Mouse (Mus musculus) gastrocnemius, postnatal 25 days (tissue): ENCODE measurements around the gene Cdh4. TPM values are rescaled to one million over a fixed set of nuclear protein-coding genes. Genes with fewer than 3 reads are reported as not detected.

Source experiments
- DNase-seq: peaks from one replicate; pipeline ENCODE4 v3.0.0; 2022
- total RNA-seq, 2 experiments: library from RNA; stranded (reverse); gene quantifications; 1 replicate in 1 of 2; 2 replicates in 1 of 2; pipeline ENCODE4 v1.2.3; 2021

Cdh4 gene
- total RNA-seq, 2 experiments from 2014 or later, result 6.7 to 9.6 TPM

- DNase-seq, result no peak
Observed at GRCm38 (mm10) chr2:179598886-179599285, 156.7 kb downstream of the Cdh4 start.

DNA sequence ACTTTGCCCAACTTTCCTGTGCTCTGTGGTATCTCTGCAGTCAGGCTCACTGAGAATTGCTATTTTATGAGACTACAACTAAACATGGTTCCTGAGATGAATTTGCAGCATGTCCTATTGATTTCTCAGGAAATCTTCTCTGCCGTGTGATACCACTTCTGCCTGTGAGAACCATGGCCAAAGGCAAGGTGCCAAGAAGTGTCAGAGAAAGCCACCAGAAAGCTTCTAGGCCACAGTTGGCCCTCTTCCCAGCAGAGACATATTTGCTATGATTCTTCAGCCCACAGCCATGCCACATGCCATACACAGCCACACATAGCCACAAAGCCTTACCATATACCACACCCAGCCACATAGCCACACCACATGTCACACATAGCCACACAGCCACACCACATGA is 157.7 kb downstream of the Cdh4 start:
- no peak for DNase-seq

GRCm38 (mm10) chr2:179600347-179600746 is 158.1 kb downstream of the Cdh4 start:
- DNase-seq, result no peak

DNA sequence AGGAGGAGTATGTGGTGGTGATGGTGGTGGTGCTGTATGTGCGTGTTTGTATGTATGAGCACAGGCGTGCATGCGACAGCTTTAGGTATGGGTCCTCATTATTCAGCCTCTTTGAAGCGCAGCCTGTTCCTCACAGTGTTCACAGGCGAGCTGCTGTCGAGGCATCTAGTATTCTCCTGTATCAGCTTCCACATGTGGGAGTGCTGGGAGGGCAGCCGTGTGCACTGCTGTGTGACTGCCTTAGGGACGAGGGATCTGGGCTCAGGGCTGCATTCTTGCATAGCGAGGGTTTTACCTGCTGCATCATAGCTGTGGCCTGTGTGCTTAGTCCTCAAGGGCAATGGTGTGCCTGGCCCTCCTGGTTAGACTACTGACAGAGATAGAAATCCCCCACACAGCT is 158.9 kb downstream of the Cdh4 start:
- no peak for DNase-seq

- DNase-seq, result no peak
Observed at GRCm38 (mm10) chr2:179604746-179605145, 162.5 kb downstream of the Cdh4 start.

DNA sequence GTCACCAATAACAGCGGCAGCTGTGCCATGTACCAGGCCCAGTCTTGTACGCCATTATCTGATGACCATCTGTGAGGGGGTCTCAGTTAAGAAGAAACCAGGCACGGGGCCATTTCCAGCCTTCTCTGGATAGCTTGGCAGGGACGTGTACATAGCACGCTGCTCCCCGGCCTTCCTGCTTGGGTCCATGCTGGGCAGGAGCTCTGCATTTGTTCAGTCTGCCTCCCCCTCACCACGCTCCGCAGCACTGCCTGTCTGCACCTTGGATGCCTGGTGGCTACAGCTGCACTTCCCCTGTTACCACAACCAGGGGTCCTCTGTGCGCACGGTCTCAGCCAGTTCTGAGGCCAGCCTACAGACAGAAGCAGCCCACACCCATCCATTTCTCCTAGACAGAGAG is 163.0 kb downstream of the Cdh4 start:
- DNase-seq, result no peak

DNA sequence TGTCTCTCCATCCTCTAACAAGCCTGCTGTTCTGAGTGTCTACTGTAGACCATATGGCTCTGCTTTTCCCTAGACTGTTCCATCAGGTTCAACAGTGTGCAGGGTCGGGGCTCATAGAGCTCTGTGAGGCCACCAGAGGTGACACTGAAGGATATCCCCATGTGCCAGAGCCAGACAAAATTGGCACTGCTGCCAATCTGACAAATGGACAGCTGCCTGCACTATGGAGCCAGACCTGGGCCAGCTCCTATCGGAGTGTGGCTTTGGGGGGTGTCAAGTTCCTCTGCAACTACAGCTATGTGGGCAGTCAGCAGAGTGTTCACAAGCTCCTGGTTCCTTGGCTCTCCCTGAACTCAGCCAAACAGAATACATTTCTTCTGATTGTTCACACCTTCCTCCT is 164.1 kb downstream of the Cdh4 start:
- DNase-seq, result no peak

DNA sequence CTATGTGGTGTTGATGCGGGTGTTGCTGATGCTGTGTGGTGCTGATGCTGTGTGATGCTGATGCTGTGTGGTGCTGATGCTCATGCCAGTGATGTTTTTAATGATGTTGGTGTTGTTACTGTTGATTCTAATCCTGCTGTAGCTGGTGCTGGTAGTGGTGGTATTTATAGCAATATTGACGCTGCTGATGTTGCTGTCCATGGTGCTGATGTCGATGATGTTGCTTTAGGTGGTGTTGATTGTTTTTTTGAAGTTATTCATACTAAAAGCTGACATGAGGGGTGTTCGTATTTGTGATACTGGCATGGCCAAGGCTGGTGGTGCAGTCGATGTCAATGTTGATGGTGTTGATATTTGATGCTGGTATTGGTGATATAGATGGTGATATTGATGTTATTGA is 173.7 kb downstream of the Cdh4 start:
- DNase-seq, result no peak

GRCm38 (mm10) chr2:179623643-179624473 is 181.6 kb downstream of the Cdh4 start:
- DNase-seq, result no peak

GRCm38 (mm10) chr2:179627563-179627962 is 185.3 kb downstream of the Cdh4 start:
- DNase-seq, result no peak

DNA sequence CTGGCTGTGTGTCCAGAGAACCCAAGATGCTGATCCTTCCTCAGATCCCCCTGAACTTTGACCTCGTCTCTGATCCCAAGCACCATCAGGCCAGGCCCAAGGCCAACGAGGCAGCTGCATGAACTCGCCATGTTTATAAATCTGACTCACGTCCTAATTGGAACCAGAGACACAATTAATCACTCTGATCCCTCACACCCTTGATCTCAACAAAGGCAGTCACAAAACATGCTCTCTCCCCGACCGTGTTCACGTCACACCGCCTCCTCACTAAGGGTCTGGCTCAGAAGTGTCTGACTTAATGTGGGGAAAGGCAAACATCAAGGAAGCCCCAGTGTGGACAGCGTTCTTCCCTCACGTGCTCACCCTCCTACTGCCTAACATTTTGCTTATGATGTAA is 188.5 kb downstream of the Cdh4 start:
- no peak for DNase-seq

GRCm38 (mm10) chr2:179640576-179641301 is 198.5 kb downstream of the Cdh4 start:
- peak; percentile 71 for DNase-seq

GRCm38 (mm10) chr2:179648573-179649263 is 206.5 kb downstream of the Cdh4 start:
- no peak for DNase-seq

GRCm38 (mm10) chr2:179649370-179649769 is 207.1 kb downstream of the Cdh4 start:
- no peak for DNase-seq

DNA sequence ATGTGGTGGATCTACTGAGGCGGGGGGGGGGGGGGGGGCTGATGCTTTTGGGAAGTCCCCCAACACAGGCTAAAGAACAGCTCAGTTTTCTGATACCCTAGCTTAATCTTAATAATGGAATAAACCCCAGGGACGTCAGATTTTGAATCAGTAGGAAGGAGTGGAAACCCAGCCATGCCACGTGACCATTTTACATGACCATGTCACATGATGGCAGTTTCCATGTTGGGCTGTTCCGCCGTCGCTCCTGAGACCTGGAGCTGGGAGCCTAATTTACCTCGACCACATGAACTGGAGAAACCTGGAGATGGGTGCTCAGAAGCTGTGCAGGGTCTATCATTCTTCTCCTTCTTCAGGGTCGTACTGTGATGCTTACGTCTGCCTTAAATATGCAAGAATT is 207.9 kb downstream of the Cdh4 start:
- no peak for DNase-seq

- no peak for DNase-seq
Observed at GRCm38 (mm10) chr2:179655506-179655905, 213.3 kb downstream of the Cdh4 start.

GRCm38 (mm10) chr2:179659254-179659653 is 217.0 kb downstream of the Cdh4 start:
- no peak for DNase-seq

GRCm38 (mm10) chr2:179661998-179662714 is 219.9 kb downstream of the Cdh4 start:
- no peak for DNase-seq

DNA sequence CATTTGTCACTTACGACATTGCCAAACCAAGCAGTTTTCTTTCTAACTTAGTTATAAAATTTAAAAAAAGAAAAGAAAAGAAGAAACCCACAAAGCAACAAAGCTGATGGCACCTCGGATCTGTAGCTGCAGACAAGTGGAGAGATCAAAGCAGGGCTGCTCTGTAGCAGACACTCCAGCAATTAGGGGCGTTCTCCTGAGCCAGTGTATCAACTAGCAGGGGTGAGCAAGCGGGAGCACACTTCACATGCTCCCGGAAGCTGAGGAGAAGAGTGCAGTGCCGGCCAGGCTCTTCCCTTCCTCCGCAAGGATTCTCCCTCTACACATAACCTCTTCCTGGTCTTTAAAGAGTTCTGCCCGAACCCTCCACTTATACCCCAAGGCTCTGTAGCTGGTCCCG is 220.5 kb downstream of the Cdh4 start:
- no peak for DNase-seq

DNA sequence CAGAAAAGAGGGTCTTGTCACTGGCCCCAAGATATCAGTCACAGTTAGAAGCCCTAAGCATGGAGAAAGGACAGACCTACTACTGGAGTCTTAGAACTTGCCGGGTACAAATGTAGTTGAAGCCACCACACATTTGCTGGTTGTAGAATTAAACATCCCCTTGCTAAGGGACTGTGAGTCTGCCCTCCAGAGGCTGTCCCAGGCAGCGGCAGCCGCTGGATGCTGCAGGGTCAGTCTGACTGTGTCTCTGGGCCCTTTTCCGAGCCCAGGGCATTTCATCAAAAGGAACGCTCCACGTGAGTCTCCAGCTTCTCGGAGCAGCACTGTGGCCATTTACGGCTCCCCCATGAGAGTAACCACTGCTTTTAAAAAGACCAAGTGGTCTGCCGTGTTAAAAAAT is 221.4 kb downstream of the Cdh4 start:
- DNase-seq, result no peak

DNA sequence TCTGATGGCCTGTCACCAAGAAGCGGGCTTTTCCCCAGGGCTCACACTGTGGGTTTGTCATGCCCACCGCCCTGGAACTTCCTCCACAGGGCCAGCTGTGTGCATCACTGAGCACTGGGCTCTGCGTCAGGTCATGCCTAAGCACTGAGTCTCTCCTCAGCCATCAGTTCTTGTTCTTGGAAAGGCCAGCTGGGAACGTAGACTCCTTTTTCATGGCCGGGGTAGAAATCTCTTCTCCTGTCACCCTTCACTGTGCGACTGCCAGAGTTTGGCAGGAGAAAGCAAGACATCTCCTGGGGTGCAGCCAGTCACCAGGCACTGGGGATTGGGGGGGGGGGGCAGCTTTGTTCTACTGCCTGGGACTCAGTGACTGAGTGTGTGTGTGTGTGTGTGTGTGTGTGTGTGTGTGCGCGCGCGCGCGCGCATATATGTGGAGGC is 222.0 kb downstream of the Cdh4 start:
- DNase-seq, result no peak

- DNase-seq, result no peak
Observed at GRCm38 (mm10) chr2:179670689-179671088, 228.5 kb downstream of the Cdh4 start.
